Mouse (Mus musculus): ENCODE results near the gene Nfyc.

Nfyc gene

DNA sequence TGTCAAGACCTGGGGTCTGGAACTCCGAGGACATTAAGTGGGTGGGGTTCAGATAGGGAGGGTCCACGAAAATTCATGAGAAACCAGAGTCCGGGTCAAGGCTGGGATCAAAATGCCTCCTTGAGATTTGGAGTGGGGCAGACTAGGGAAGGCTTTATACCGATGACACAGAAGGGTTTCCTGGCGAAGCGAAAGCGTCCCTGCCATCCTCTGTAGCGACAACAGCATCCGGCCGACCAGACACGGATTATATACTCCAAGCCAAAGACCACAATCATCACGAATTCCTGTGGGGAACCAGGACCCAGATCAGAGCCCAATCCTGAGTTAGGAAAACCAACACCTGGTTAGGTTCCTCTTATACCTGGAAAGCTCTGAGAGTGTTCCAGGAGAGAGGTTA, 114.6 kb downstream of the Nfyc start:
- DNase-seq (ENCODE audit: low read depth, low spot score): no peak

DNA sequence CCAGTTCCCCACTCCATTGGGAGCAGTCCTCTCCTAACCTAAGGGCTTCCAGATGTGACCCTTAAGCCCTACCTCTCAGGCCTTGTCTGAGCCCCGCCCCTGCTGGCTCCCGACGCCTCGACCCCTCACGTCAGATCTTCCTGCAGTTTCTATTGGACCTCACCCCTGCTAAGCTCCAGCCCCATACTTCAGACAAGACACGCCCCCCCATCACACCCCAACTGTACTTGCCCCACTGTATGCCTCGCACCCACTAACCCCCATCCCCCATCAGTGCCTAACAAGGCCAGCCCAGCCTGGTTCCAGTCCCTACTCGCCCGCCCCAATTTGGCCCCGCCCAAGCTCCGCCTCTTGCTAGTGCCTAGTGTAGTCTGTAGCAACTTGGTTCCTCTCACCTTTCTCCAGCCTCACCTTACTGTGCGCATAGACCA, 115.2 kb downstream of the Nfyc start:
- no peak for DNase-seq (ENCODE audit: low read depth, low spot score)

DNA sequence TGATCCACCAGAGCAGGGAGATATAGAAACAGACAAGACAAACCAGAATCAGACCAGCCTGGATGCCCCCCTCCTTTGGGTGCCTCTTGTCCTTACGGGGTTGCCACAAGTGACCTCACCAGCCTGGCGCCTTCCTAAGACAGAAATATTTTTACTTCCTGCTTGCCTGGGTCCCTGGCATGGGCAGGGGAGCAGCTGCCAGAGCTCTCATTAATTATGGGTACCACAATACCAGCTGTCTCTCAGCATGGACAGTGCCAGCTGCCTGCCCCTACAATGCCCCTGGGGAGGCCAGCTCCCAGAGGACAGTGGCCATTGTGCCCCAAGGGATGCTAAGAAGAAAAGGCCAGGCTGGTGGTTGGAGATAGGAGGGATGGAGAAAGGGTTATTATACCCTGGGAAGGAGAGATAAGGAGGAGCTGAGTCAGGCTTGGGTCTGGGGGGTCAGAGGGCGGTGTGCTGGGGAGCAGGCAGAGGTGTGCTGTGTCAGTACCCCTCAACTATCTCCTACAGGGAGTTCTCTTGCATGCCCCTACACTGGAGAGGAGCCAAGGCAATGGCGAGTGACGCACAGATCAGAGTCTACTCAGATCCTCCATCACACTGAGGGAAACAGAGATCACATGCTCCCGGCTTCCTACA, 117.4 kb downstream of the Nfyc start:
- DNase-seq (ENCODE audit: low read depth, low spot score): no peak

DNA sequence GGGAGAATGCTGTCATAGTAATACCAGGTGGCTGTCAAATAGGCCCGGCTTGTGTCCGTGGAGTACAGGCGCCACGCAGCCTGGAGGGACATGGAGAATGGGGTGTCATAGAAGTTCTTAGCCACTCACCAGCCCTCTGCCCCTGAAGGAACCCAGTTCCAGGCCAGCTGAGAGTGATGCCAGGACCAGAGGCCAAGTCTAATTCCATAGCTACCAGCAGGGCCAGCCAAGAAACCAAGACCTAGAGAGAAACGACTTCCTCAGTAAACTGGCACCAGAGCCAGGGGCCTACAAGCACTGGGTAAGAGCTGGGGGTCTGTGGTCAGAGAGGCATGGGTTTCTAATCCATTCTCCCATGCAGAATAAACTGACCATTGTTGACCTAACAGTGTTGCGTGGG, 118.4 kb downstream of the Nfyc start:
- no peak for DNase-seq (ENCODE audit: low read depth, low spot score)

DNA sequence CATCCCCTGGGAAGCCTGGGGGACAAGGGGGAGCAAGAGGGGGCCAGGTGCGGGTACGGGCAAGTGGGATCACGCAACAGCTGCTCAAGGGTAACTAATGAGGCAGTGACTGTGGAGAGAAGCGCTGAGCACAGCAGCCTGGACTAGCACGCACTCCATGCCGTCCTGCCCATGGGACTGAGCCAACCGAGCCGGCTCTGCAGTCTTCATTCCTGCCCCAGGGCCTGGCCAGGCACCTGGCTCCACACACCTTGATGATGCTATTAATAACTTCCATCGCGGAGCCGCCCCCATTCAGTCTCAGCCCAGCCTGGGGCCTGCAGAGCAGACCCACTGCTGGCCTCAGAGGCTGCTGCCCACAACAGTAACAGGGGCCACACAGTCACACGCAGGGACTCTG, 119.1 kb downstream of the Nfyc start:
- no peak for DNase-seq (ENCODE audit: low read depth, low spot score)

Data from 3T3-L1 (cell line).